Mouse (Mus musculus): ENCODE measurements around the gene Socs2. TPM values are rescaled to one million over a fixed set of nuclear protein-coding genes. Genes with fewer than 3 reads are reported as not detected.

The Socs2 gene
- polyA plus RNA-seq, 1 experiment: not detected

DNA sequence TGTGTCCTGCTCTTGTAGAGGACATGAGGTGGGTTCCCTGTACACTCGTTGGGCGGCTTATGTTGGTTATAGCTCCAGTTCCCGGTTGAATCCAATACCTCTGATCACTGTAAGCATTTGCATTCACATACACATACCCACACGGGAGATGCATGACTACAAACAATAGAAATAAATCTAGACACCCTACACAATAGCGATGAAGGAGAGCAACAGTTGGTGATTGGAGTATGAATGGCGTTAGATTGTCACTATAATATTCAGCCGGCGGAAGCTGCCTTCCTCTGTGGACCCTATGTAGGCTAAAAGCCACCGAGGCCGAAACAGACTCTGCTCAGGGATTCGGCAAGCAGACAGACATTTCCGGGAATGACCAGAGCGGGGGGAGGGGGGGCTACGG, 48.8 kb downstream of the Socs2 start:
- Histone ChIP-seq H3K4me1 (ENCODE audit: control insufficient read depth, insufficient read depth, low read length) (no peaks in the 10 kb centered on the region), H3K4me3 (ENCODE audit: insufficient read depth, low read depth, low read length) (no peak overlapping the region), H3K27ac (ENCODE audit: insufficient read depth, low read depth, low read length) (no peak overlapping the region)
- 93% methylated on average over 14 of the region's 14 CpGs for WGBS
- no peak for TF ChIP-seq POLR2A (IDR thresholded peaks at IDR 0.05; ENCODE audit: insufficient read depth, low read depth, low read length)
- TF ChIP-seq CTCF (IDR thresholded peaks at IDR 0.05; ENCODE audit: insufficient read depth, low read depth, low read length): no peak

DNA sequence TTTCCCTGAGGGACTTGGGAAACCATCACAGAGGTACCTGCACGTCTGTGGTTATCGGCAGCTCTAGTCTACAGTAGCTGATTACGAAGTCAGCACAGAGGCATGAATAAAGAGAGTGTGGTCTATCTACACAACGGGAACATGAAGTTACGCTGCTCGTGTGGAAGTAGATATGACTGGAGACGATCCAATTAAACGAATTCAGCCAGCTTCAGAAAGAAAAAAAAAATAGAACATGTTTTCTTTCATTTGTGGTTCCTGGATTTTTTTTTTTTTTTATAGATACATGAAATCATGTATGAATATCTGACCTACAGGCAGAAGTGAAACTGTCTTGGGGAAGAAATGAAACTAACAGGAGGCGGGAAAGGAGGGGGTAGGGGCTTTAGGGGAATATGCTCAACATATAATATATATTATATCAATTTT, 49.3 kb downstream of the Socs2 start:
- Histone ChIP-seq H3K4me1 (ENCODE audit: control insufficient read depth, insufficient read depth, low read length) (no peaks in the 10 kb centered on the region), H3K4me3 (ENCODE audit: insufficient read depth, low read depth, low read length) (no peak overlapping the region), H3K27ac (ENCODE audit: insufficient read depth, low read depth, low read length) (no peak overlapping the region)
- WGBS: 82% methylated on average over 9 of the region's 9 CpGs
- TF ChIP-seq POLR2A (IDR thresholded peaks at IDR 0.05; ENCODE audit: insufficient read depth, low read depth, low read length) (no peak), CTCF (IDR thresholded peaks at IDR 0.05; ENCODE audit: insufficient read depth, low read depth, low read length) (no peak)

DNA sequence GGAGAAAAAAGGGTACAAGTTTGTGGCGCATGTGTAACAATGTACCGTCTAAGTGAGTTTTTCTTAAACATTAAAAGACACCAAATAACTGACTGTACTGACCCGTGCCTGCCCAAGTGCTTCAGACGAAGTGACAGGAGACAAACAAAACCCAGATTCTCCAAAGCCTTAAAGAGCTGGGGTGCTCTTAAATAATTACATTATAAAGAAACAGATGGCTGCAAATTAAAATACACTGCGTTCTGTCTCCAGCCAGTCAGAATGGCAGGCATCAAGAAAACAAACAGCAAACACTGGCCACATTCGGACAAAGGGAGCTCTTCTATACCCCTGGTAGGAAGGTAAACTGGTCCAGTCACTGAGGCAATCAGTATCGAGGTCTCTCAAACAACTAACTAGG, 49.7 kb downstream of the Socs2 start:
- H3K4me1 ChIP-seq (ENCODE audit: control insufficient read depth, insufficient read depth, low read length): no peaks in the 10 kb centered on the region
- H3K4me3 ChIP-seq (ENCODE audit: insufficient read depth, low read depth, low read length): no peak overlapping the region
- TF ChIP-seq CTCF (IDR thresholded peaks at IDR 0.05; ENCODE audit: insufficient read depth, low read depth, low read length) (no peak), POLR2A (IDR thresholded peaks at IDR 0.05; ENCODE audit: insufficient read depth, low read depth, low read length) (no peak)
- H3K27ac ChIP-seq (ENCODE audit: insufficient read depth, low read depth, low read length): no peak overlapping the region
- 69% methylated on average over 7 of the region's 7 CpGs for WGBS

DNA sequence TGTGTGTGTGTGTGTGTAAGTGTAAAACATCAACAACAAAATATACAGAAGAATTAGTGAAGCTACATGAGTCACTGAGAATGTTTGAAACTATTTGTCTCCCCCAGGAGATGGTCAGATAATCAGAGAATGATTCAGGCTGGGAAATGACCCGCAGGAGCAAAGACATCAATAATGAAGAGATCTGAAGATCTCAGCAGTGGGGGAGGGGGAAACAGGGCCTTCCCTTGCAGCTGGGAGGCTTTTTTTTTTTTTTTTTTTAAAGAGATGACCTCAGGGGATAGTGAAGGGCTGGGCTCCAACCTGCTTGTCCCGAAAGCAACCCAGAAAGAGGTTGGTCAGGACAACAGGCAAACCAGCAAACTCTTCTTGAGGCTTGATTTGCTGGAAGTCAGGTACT, 54.7 kb downstream of the Socs2 start:
- Histone ChIP-seq H3K4me3 (ENCODE audit: insufficient read depth, low read depth, low read length) (no peak overlapping the region), H3K4me1 (ENCODE audit: control insufficient read depth, insufficient read depth, low read length) (no peaks in the 10 kb centered on the region), H3K27ac (ENCODE audit: insufficient read depth, low read depth, low read length) (no peak overlapping the region)
- TF ChIP-seq CTCF (IDR thresholded peaks at IDR 0.05; ENCODE audit: insufficient read depth, low read depth, low read length): no peak
- 74% methylated on average over 2 of the region's 2 CpGs for WGBS

DNA sequence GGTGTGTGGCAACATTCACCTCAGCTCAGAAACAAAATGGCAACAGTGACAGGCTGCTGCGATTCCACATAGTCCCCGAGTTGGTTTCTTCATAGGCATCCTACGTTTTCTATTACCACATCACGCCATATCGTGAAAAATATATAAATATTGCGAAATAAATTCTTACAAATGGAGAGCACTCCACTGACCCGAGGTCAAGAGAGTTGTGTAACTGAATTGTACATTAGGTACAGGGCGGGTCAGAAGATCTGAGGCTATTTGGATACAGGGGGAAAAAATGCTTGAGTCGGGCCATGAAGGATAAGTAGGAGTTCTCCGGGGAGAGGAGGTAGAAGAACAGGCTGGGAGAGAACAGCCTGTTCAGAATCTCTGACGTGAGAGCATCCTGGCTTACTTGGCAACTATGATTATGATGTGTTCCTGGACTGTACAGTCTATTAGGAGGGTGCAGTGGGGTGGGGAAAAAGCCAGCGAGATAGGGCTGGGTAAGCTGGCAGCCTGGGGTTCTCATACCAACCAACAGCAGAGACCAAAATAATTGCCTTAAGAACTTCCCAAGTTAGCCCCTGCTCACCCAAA, 55.6 kb downstream of the Socs2 start:
- 92% methylated on average over 12 of the region's 12 CpGs for WGBS
- Histone ChIP-seq H3K27ac (ENCODE audit: insufficient read depth, low read depth, low read length) (no peak overlapping the region), H3K4me3 (ENCODE audit: insufficient read depth, low read depth, low read length) (no peak overlapping the region), H3K4me1 (ENCODE audit: control insufficient read depth, insufficient read depth, low read length) (no peaks in the 10 kb centered on the region)
- TF ChIP-seq POLR2A (IDR thresholded peaks at IDR 0.05; ENCODE audit: insufficient read depth, low read depth, low read length) (no peak), CTCF (IDR thresholded peaks at IDR 0.05; ENCODE audit: insufficient read depth, low read depth, low read length) (no peak)

DNA sequence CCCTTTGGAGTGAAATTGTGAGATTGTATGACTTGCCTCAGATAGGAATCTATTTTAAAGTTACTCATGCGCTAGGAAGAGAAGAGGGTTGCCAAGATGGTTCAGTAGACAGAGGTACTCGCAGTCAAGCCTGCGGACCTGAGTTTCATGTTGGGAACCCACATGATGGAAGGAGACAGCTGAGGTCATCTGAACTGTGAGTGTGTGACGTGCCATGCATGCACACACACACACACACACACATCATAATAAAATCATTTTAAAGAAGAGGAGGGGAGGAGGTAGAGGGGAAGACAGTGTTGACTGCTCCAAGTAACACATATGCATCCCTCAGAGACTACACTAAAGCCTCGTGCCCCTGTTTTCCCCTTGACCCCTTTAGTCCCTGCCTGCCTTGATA, 56.9 kb downstream of the Socs2 start:
- 94% methylated on average over 5 of the region's 5 CpGs for WGBS
- no peaks in the 10 kb centered on the region for H3K4me1 ChIP-seq (ENCODE audit: control insufficient read depth, insufficient read depth, low read length)

DNA sequence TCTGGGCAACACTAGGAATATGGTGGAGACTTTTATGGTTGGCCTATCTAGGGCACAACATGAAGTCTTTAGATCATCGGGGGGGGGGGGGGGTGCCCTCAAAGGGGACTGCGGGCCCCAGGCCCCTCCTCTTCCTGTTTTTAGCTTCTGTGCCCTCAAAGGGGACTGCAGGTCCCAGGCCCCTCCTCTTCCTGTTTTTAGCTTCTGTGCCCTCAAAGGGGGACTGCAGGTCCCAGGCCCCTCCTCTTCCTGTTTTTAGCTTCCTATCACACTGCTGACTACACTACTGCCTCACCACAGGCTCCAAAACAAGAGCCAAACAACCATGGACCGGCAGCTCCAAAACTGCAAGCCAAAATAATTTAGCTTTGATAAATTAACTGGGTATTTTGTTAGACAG, 59.3 kb downstream of the Socs2 start:
- H3K4me3 ChIP-seq (ENCODE audit: insufficient read depth, low read depth, low read length): no peak overlapping the region
- 86% methylated on average over 3 of the region's 3 CpGs for WGBS
- no peak for TF ChIP-seq POLR2A (IDR thresholded peaks at IDR 0.05; ENCODE audit: insufficient read depth, low read depth, low read length)
- TF ChIP-seq CTCF (IDR thresholded peaks at IDR 0.05; ENCODE audit: insufficient read depth, low read depth, low read length): no peak
- no peak overlapping the region for H3K27ac ChIP-seq (ENCODE audit: insufficient read depth, low read depth, low read length)
- H3K4me1 ChIP-seq (ENCODE audit: control insufficient read depth, insufficient read depth, low read length): no peaks in the 10 kb centered on the region

More for the DNA sequence above, 56.9 kb downstream of the Socs2 start:
- Histone ChIP-seq H3K27ac (ENCODE audit: insufficient read depth, low read depth, low read length) (no peak overlapping the region), H3K4me3 (ENCODE audit: insufficient read depth, low read depth, low read length) (no peak overlapping the region)
- no peak for TF ChIP-seq POLR2A (IDR thresholded peaks at IDR 0.05; ENCODE audit: insufficient read depth, low read depth, low read length)
- no peak for TF ChIP-seq CTCF (IDR thresholded peaks at IDR 0.05; ENCODE audit: insufficient read depth, low read depth, low read length)

DNA sequence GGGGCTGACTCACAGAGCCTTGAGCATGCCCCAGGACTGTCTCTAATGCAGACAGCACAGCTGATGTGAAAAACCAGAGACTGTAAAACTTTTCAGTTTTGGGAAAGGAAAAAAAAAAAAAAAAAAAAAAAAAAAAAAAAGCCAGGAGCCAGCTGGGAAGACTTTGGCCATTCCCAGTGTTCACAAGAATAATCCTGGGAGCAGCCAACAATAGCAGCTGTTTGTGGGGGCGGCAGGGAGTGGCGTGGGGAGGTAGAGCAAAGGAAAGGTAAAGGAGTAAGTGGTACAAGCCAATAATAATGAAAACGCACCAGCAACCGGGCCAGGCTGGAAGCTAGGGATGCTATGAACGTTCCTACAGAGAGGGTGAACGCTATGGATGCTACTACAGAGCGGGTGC, 60.3 kb downstream of the Socs2 start:
- 70% methylated on average over 7 of the region's 7 CpGs for WGBS
- Histone ChIP-seq H3K4me1 (ENCODE audit: control insufficient read depth, insufficient read depth, low read length) (no peaks in the 10 kb centered on the region), H3K4me3 (ENCODE audit: insufficient read depth, low read depth, low read length) (no peak overlapping the region), H3K27ac (ENCODE audit: insufficient read depth, low read depth, low read length) (no peak overlapping the region)
- no peak for TF ChIP-seq CTCF (IDR thresholded peaks at IDR 0.05; ENCODE audit: insufficient read depth, low read depth, low read length)
- TF ChIP-seq POLR2A (IDR thresholded peaks at IDR 0.05; ENCODE audit: insufficient read depth, low read depth, low read length): no peak

DNA sequence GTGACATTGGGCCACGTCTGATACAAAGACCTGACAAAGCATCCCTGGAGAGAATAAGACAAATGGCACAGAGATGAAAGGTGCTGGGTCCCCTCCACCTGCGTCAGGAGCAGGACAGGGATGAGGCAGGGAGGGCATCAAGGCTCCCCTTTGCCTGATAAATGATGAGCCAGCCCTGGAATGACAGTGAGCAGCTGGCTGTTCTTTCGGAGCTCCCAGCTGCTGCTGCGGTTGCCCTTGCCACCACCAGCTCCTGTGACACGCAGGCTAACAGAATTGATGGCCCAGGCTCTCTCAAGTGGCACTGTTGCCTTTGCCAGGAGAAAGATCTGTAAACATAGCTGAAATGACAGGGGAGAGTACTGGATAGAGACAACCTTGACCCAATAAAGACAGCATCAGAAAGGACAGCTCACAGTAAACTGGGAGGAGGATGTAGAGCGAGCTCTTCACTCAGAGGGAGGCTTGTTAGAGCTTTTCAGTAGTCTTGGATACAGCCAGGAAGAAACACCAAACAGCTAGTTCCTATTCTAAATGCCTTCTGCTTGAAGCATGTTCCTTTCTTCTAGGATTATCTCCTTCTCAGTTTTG, 61.2 kb downstream of the Socs2 start:
- H3K4me1 ChIP-seq (ENCODE audit: control insufficient read depth, insufficient read depth, low read length): no peaks in the 10 kb centered on the region
- no peak overlapping the region for H3K4me3 ChIP-seq (ENCODE audit: insufficient read depth, low read depth, low read length)
- WGBS: 62% methylated on average over 6 of the region's 6 CpGs
- no peak overlapping the region for H3K27ac ChIP-seq (ENCODE audit: insufficient read depth, low read depth, low read length)
- TF ChIP-seq POLR2A (IDR thresholded peaks at IDR 0.05; ENCODE audit: insufficient read depth, low read depth, low read length) (no peak), CTCF (IDR thresholded peaks at IDR 0.05; ENCODE audit: insufficient read depth, low read depth, low read length) (no peak)

GRCm38 (mm10) chr10:95354673-95355072, 62.3 kb downstream of the Socs2 start:
- H3K4me1 ChIP-seq (ENCODE audit: control insufficient read depth, insufficient read depth, low read length): no peaks in the 10 kb centered on the region
- TF ChIP-seq POLR2A (IDR thresholded peaks at IDR 0.05; ENCODE audit: insufficient read depth, low read depth, low read length): no peak
- TF ChIP-seq CTCF (IDR thresholded peaks at IDR 0.05; ENCODE audit: insufficient read depth, low read depth, low read length): no peak
- no peak overlapping the region for H3K27ac ChIP-seq (ENCODE audit: insufficient read depth, low read depth, low read length)
- H3K4me3 ChIP-seq (ENCODE audit: insufficient read depth, low read depth, low read length): no peak overlapping the region
